Mouse (Mus musculus): ENCODE data around the gene Pgm5. TPM values are rescaled to one million over a fixed set of nuclear protein-coding genes. Genes with fewer than 3 reads are reported as not detected.

Gene Pgm5
- total RNA-seq, 2 experiments from 2014 or later: not detected

GRCm38 (mm10) chr19:24783736-24784135 lies 77.9 kb downstream of the Pgm5 start:
- ATAC-seq (ENCODE audit: poor library complexity, severe bottlenecking): no peak

- ATAC-seq (ENCODE audit: poor library complexity, severe bottlenecking): no peak
Observed at GRCm38 (mm10) chr19:24779996-24780395, 81.7 kb downstream of the Pgm5 start.

DNA sequence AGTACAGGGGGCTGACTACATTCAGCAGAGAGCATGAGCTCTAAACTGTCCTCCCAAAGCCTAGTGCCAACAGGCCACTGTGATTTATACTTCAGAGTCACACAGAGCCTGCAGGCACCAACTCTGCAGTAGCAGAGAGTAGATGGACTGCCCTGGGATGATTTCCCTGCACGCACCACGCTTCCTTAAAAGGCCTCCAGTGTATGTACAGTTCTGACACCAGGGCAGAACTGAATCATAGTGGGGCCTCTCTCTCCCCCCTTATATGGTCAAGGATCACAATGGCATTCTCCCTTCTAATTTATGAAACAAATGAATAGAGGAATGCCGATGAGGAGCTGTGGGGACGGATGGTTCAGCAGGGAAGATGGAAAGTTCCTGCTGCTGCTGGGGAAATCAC lies 91.3 kb downstream of the Pgm5 start:
- no peak for ATAC-seq (ENCODE audit: poor library complexity, severe bottlenecking)

DNA sequence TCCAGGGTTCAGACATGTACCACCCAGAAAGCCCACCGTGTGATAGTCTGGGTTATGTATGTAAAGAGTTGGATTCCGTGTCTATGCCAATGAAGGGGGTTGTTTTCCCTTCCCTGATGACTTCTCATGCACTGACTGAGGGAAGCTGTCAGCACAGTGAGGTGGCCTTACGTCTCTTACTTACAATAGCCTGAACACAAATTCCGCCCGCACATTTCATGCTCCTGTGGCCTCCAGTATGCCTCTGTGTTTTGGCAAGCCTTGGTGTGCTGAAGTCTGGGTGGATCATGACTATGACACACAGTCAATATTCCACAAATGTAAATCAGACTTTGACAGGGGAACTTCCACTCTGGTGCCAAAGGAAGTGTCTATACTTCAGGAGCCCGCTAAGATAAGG lies 94.3 kb downstream of the Pgm5 start:
- no peak for ATAC-seq (ENCODE audit: poor library complexity, severe bottlenecking)

GRCm38 (mm10) chr19:24762473-24763149 lies 99.0 kb downstream of the Pgm5 start:
- no peak for ATAC-seq (ENCODE audit: poor library complexity, severe bottlenecking)

GRCm38 (mm10) chr19:24756627-24757026 lies 105.0 kb downstream of the Pgm5 start:
- no peak for ATAC-seq (ENCODE audit: poor library complexity, severe bottlenecking)

- no peak for ATAC-seq (ENCODE audit: poor library complexity, severe bottlenecking)
Observed at GRCm38 (mm10) chr19:24754440-24754785, 107.2 kb downstream of the Pgm5 start.

- no peak for ATAC-seq (ENCODE audit: poor library complexity, severe bottlenecking)
Observed at GRCm38 (mm10) chr19:24753617-24754439, 107.8 kb downstream of the Pgm5 start.

DNA sequence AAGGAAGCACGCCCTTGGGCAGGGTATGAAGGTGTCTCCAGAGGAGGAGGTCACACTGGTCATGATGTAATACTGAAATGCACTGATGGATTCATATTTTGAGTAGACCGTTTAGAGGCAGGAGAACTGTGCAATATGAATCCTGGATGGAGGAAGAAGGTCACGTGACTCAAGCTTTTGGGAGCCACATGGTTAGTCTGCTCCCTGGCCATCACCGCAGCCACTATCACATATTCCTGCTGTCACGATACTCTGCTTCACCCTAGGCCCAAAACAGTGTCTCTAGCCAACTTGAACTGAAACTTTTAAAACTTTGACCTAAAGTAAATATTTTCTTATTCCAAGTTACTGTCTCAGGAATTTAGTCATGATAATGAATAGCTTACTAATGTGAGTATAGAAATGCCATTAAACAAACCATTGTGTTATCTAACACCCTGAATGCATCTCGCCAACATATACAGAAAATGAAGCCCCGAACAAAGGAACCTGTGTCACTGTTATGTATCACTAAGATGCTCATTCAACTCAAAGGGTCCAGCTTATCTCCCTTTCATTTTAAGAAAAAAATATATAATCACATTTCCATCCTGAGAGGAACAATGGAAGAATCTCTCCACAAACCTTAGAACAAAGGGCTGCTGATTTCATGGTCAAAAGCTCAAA lies 108.6 kb downstream of the Pgm5 start:
- ATAC-seq (ENCODE audit: poor library complexity, severe bottlenecking): no peak

DNA sequence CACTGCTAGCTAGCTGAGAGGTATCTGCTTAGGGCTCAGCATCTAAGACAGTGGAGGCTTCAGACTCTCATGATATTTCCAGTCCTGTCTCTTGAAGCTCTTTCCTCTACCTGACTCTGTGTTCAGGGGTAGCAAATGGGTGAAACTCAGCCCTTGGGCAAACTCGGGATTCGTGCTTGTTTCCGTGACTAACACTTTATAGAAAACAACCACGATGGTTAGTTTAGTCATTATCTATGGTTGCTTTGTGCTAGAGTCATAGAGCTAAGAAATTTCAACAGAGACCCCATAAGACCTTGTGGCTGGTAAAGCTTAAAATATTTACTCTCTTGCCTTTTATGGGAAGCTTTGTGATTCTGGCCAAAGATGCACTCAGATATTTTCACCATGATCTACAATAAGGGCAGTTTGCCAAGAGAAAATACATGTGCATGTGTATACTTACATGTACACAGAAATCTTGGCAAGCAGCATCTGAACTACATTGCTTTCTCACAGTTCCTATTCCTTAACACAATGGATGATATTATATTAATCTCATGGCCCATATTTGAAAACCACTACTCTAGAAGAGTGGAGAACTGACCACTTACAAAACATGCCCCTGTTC lies 115.3 kb downstream of the Pgm5 start:
- no peak for ATAC-seq (ENCODE audit: poor library complexity, severe bottlenecking)

DNA sequence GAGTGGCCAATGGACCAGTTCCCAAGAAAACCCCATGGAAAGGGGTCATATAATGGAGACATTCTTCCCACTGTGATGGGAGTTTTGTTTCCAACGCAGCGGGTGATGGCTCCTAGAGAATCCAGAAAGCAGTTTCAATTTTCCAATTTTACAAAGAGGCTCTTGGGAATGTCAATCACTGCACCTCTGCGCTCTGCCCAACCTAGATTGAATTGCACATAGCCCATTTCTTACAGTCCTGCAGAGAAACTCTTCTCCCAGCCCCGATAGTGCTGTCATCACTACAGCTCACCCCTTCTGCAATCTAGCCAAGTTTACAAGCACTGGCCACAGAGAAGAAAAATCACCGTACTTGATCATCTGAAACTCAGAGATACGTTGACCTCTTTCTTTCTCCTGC lies 119.0 kb downstream of the Pgm5 start:
- no peak for ATAC-seq (ENCODE audit: poor library complexity, severe bottlenecking)

DNA sequence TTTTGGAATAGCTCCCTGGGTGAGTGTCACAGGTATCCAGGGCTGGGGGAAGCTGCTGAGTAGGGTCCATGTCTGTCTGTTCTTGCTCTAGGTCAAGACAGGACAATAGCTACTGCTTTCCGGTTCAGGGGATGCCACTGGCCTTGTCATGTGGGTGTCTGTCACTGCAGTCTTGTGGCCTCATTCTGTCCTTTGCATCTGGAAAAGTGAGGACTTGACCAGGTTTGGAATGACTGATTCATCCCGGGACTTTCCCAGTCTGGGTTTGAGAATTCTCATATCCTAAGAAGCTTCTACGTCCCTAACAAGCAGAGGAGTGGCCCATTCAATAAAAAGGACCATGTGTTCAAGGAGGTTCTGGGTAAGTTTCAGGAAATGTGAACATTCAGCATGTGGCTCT lies 122.9 kb downstream of the Pgm5 start:
- ATAC-seq (ENCODE audit: poor library complexity, severe bottlenecking): no peak

DNA sequence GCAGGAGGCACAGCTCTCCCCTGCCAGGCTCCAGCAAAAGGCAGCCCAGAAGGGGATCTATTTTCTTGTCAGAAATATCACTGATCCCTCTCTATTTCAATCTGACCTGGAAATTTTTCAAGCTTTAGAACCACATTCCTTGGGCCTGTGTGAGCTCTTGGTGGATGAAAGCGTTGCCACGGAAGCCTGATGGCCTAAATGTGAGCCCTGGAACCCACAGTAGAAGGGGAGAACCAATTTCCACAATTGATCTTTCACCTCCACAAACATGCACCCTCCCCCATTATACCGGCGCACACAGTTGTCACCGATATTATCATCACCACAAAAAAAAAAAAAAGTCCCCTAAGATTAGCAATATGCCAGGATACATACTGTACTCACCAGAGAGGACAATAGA lies 123.6 kb downstream of the Pgm5 start:
- ATAC-seq (ENCODE audit: poor library complexity, severe bottlenecking): no peak

- ATAC-seq (ENCODE audit: poor library complexity, severe bottlenecking): no peak
Observed at GRCm38 (mm10) chr19:24735484-24736128, 126.0 kb downstream of the Pgm5 start.

- ATAC-seq (ENCODE audit: poor library complexity, severe bottlenecking): no peak
Observed at GRCm38 (mm10) chr19:24730661-24731060, 131.0 kb downstream of the Pgm5 start.

DNA sequence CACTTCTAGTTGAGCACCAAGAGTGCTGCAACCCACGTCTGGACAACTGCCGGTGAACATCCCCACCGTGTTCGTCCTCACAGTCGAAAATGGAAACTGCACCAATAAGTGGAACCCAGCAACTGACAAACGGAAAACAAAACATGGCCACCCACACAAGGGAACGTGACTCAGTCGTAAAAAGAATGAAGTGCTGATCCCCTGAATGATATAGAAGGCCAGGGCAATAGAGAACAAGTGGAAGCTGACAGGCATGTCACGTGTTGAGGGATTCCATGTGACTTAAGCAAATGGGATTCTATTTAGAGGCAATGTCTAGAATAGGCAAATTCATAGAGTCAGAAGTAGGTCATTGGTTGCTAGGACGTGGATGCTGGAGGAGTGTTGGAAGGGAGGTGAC lies 137.3 kb downstream of the Pgm5 start:
- ATAC-seq (ENCODE audit: poor library complexity, severe bottlenecking): no peak

DNA sequence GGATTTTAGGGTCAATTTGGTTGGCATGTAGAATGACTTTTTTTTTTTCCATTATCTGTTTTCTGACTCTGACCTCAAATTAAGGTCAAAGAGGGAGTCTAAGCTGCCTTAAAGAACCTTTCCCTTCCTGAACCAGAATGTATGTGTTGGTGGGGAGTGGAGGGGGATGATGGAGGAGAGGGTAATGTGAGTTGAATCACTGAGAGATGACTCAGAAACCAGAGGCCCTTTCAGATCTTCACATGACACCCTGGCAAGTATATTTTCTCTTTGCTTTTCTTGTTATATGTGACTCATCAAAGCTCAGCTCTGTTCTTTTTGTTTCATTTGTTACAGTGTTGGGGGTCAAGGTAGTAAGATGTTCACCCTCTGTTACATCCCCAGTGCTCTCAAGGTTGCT lies 141.2 kb downstream of the Pgm5 start:
- ATAC-seq (ENCODE audit: poor library complexity, severe bottlenecking): no peak

- ATAC-seq (ENCODE audit: poor library complexity, severe bottlenecking): no peak
Observed at GRCm38 (mm10) chr19:24719504-24719903, 142.2 kb downstream of the Pgm5 start.

DNA sequence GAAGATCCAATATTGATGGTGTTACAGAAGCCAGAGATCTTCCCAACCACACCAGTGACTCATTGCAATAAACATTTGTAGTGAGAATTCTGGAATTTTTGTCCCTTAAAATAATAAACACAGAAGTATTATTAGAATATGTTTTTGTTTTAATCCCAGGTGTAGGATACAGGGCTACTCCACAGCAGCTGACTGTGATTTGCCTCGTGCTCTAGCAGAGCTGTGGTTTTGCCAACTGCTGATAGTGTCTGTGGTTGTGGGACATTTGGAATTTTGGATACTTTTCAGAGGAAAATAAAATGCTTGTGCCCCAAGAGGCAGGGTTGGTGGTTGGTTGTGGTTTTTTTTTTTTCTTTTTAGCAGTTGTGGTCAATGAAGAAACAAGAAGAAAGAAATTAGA lies 143.6 kb downstream of the Pgm5 start:
- ATAC-seq (ENCODE audit: poor library complexity, severe bottlenecking): no peak

- no peak for ATAC-seq (ENCODE audit: poor library complexity, severe bottlenecking)
Observed at GRCm38 (mm10) chr19:24716303-24717097, 145.2 kb downstream of the Pgm5 start.
